Mouse (Mus musculus): ENCODE measurements around the gene Angptl2. TPM values are rescaled to one million over a fixed set of nuclear protein-coding genes. Genes with fewer than 3 reads are reported as not detected.

Angptl2 gene
- polyA plus RNA-seq, 1 experiment from 2014 or later: 34.1 TPM

- ATAC-seq (ENCODE audit: borderline replicate concordance, extremely low read depth, low FRiP score, low TSS enrichment): no peak
- H3K27me3 ChIP-seq: no peaks in the 10 kb centered on the region
- 63% methylated on average over 5 of the region's 5 CpGs for WGBS
- no peak overlapping the region for H3K4me3 ChIP-seq
- no peak overlapping the region for H3K4me2 ChIP-seq
- H3K36me3 ChIP-seq: no peaks in the 10 kb centered on the region
- H3K9ac ChIP-seq: no peak overlapping the region
- no peak overlapping the region for H3K27ac ChIP-seq
- H3K9me3 ChIP-seq: no peaks in the 10 kb centered on the region
- peaks cover 13% of the 10 kb centered on the region for H3K4me1 ChIP-seq
Measured at GRCm38 (mm10) chr2:33281807-33282206, 65.9 kb downstream of the Angptl2 start.

- peak overlapping the region; percentile 60 for H3K27ac ChIP-seq
- ATAC-seq (ENCODE audit: borderline replicate concordance, extremely low read depth, low FRiP score, low TSS enrichment): peak; percentile 63
- no peaks in the 10 kb centered on the region for H3K36me3 ChIP-seq
- 42% methylated on average over 4 of the region's 4 CpGs for WGBS
- H3K9ac ChIP-seq: no peak overlapping the region
- no peak overlapping the region for H3K4me3 ChIP-seq
- no peak overlapping the region for H3K4me2 ChIP-seq
- H3K4me1 ChIP-seq: peaks cover 13% of the 10 kb centered on the region
- H3K9me3 ChIP-seq: no peaks in the 10 kb centered on the region
- no peaks in the 10 kb centered on the region for H3K27me3 ChIP-seq
Measured at GRCm38 (mm10) chr2:33282877-33283276, 67.0 kb downstream of the Angptl2 start.

- Histone ChIP-seq H3K4me2 (no peak overlapping the region), H3K9me3 (no peaks in the 10 kb centered on the region), H3K27ac (no peak overlapping the region), H3K4me3 (no peak overlapping the region), H3K27me3 (no peaks in the 10 kb centered on the region), H3K36me3 (no peaks in the 10 kb centered on the region), H3K9ac (no peak overlapping the region), H3K4me1 (peaks cover 13% of the 10 kb centered on the region)
- ATAC-seq (ENCODE audit: borderline replicate concordance, extremely low read depth, low FRiP score, low TSS enrichment): no peak
- WGBS: 59% methylated on average over 2 of the region's 2 CpGs
Measured at GRCm38 (mm10) chr2:33283674-33284073, 67.8 kb downstream of the Angptl2 start.

GRCm38 (mm10) chr2:33288837-33289236 is 73.0 kb downstream of the Angptl2 start:
- ATAC-seq (ENCODE audit: borderline replicate concordance, extremely low read depth, low FRiP score, low TSS enrichment): no peak
- H3K4me2 ChIP-seq: no peak overlapping the region
- no peaks in the 10 kb centered on the region for H3K9me3 ChIP-seq
- H3K4me3 ChIP-seq: no peak overlapping the region
- H3K36me3 ChIP-seq: no peaks in the 10 kb centered on the region
- no peak overlapping the region for H3K27ac ChIP-seq
- H3K4me1 ChIP-seq: peaks cover 5% of the 10 kb centered on the region; the same call in 1 of the 2 replicates
- WGBS: 87% methylated on average over 5 of the region's 5 CpGs
- no peak overlapping the region for H3K9ac ChIP-seq
- no peaks in the 10 kb centered on the region for H3K27me3 ChIP-seq

- Histone ChIP-seq H3K9me3 (no peaks in the 10 kb centered on the region), H3K4me1 (peaks cover 5% of the 10 kb centered on the region; the same call in 1 of the 2 replicates)
Measured at GRCm38 (mm10) chr2:33290491-33290890, 74.6 kb downstream of the Angptl2 start.

GRCm38 (mm10) chr2:33292057-33292456 is 76.2 kb downstream of the Angptl2 start:
- 0 out of 2 replicates have a peak, but pooled peaks have one; percentile 42 for ATAC-seq (ENCODE audit: borderline replicate concordance, extremely low read depth, low FRiP score, low TSS enrichment)
- Histone ChIP-seq H3K27ac (no peak overlapping the region), H3K27me3 (no peaks in the 10 kb centered on the region), H3K9ac (no peak overlapping the region), H3K4me3 (no peak overlapping the region), H3K4me2 (no peak overlapping the region), H3K9me3 (no peaks in the 10 kb centered on the region), H3K4me1 (peaks cover 5% of the 10 kb centered on the region; the same call in 1 of the 2 replicates), H3K36me3 (no peaks in the 10 kb centered on the region)
- WGBS: 41% methylated on average over 2 of the region's 2 CpGs

More at GRCm38 (mm10) chr2:33290491-33290890, 74.6 kb downstream of the Angptl2 start:
- H3K4me2 ChIP-seq: no peak overlapping the region
- ATAC-seq (ENCODE audit: borderline replicate concordance, extremely low read depth, low FRiP score, low TSS enrichment): no peak
- 71% methylated on average over 8 of the region's 8 CpGs for WGBS
- H3K4me3 ChIP-seq: no peak overlapping the region
- H3K27ac ChIP-seq: no peak overlapping the region
- H3K27me3 ChIP-seq: no peaks in the 10 kb centered on the region
- H3K9ac ChIP-seq: no peak overlapping the region
- H3K36me3 ChIP-seq: no peaks in the 10 kb centered on the region

- 74% methylated on average over 5 of the region's 5 CpGs for WGBS
- H3K27me3 ChIP-seq: no peaks in the 10 kb centered on the region
- no peaks in the 10 kb centered on the region for H3K36me3 ChIP-seq
- H3K9ac ChIP-seq: no peak overlapping the region
- no peak overlapping the region for H3K4me3 ChIP-seq
- ATAC-seq (ENCODE audit: borderline replicate concordance, extremely low read depth, low FRiP score, low TSS enrichment): no peak
- no peak overlapping the region for H3K4me2 ChIP-seq
- no peaks in the 10 kb centered on the region for H3K9me3 ChIP-seq
- peaks cover 5% of the 10 kb centered on the region for H3K4me1 ChIP-seq
- H3K27ac ChIP-seq: no peak overlapping the region
Measured at GRCm38 (mm10) chr2:33295115-33295514, 79.2 kb downstream of the Angptl2 start.

Other genes starting within 250 kb of the Angptl2 start
- gene Slc2a8, start 234.0 kb upstream of the Angptl2 start, polyA plus RNA-seq (2015; fragmentation: Nextera tagmentation; extraction: Ambion mirVana): 20.8 and 22.5 TPM in 2 replicates
- 10.3 and 10.4 TPM in 2 replicates for gene Garnl3, start 84.4 kb upstream of the Angptl2 start, polyA plus RNA-seq (2015; fragmentation: Nextera tagmentation; extraction: Ambion mirVana)
- gene Ralgps1, start 155.4 kb downstream of the Angptl2 start, polyA plus RNA-seq (2015; fragmentation: Nextera tagmentation; extraction: Ambion mirVana): 4.0 and 4.5 TPM in 2 replicates
- 6.6 and 7.5 TPM in 2 replicates for gene Zbtb34, start 215.3 kb downstream of the Angptl2 start, polyA plus RNA-seq (2015; fragmentation: Nextera tagmentation; extraction: Ambion mirVana)